Mouse (Mus musculus) activated CD4-positive, CD25-positive, alpha-beta regulatory T cell, adult 4 months (primary cell): ENCODE data around the gene Fmnl3. TPM values are rescaled to one million over a fixed set of nuclear protein-coding genes. Genes with fewer than 3 reads are reported as not detected.

Experiments
- ATAC-seq: one replicate; pipeline ENCODE4 v1.8.0; 2017
- polyA plus RNA-seq, 2 experiments: library from polyadenylated mRNA; unstranded; fragments of 100-300 nt; shearing (Covaris generic); gene quantifications; one replicate each; pipeline ENCODE4 v1.2.1; 2017

Gene Fmnl3
- polyA plus RNA-seq, 2 experiments from 2014 or later, result 6.1 to 9.0 TPM

- ATAC-seq, result peak; percentile 75
Measured at GRCm38 (mm10) chr15:99316314-99317266, 53.7 kb downstream of the Fmnl3 start.

GRCm38 (mm10) chr15:99314891-99315290, 55.4 kb downstream of the Fmnl3 start:
- no peak for ATAC-seq

GRCm38 (mm10) chr15:99310617-99311016, 59.7 kb downstream of the Fmnl3 start:
- ATAC-seq, result no peak

- ATAC-seq, result no peak
Measured at GRCm38 (mm10) chr15:99309549-99309948, 60.7 kb downstream of the Fmnl3 start.

GRCm38 (mm10) chr15:99307476-99307875, 62.8 kb downstream of the Fmnl3 start:
- no peak for ATAC-seq

GRCm38 (mm10) chr15:99296213-99296612, 74.1 kb downstream of the Fmnl3 start:
- no peak for ATAC-seq

- no peak for ATAC-seq
Measured at GRCm38 (mm10) chr15:99295484-99295981, 74.7 kb downstream of the Fmnl3 start, which contains the start of gene Fam186b. Gene Fam186b (minus strand): TSS chr15:99295888.

- peak; percentile 80 for ATAC-seq
Measured at GRCm38 (mm10) chr15:99294813-99295374, 75.4 kb downstream of the Fmnl3 start, which contains the start of gene Prpf40b. Gene Prpf40b (plus strand): TSS chr15:99295087.

GRCm38 (mm10) chr15:99294287-99294686, 76.0 kb downstream of the Fmnl3 start:
- no peak for ATAC-seq

- no peak for ATAC-seq
Measured at GRCm38 (mm10) chr15:99290586-99290985, 79.7 kb downstream of the Fmnl3 start.

- ATAC-seq, result no peak
Measured at GRCm38 (mm10) chr15:99285189-99285535, 85.1 kb downstream of the Fmnl3 start.

- ATAC-seq, result no peak
Measured at GRCm38 (mm10) chr15:99284527-99285188, 85.6 kb downstream of the Fmnl3 start.

- no peak for ATAC-seq
Measured at GRCm38 (mm10) chr15:99283456-99283855, 86.8 kb downstream of the Fmnl3 start.

GRCm38 (mm10) chr15:99278271-99278670, 92.0 kb downstream of the Fmnl3 start:
- no peak for ATAC-seq

- peak; percentile 68 for ATAC-seq
Measured at GRCm38 (mm10) chr15:99276095-99276494, 94.2 kb downstream of the Fmnl3 start.

Other genes with a start within 250 kb of the Fmnl3 start
- gene Spats2, start 244.6 kb downstream of the Fmnl3 start, polyA plus RNA-seq, result not detected
- not detected for gene Kcnh3, start 145.6 kb downstream of the Fmnl3 start, polyA plus RNA-seq
- gene Mcrs1, start 118.5 kb downstream of the Fmnl3 start, polyA plus RNA-seq, result 10 to 100 TPM; 54.8 to 55.6 TPM
- 1 to 10 TPM; 3.9 to 7.4 TPM for gene Prpf40b, start 75.4 kb downstream of the Fmnl3 start, polyA plus RNA-seq
- gene Fam186b, start 74.6 kb downstream of the Fmnl3 start, polyA plus RNA-seq, result under 1 TPM; 0.24 to 0.30 TPM
- gene Tmbim6, start 22.4 kb upstream of the Fmnl3 start, polyA plus RNA-seq, result 1,000 to 10,000 TPM in 1 of 2 experiments, 100 to 1,000 TPM in 1; 855 to 1,076 TPM
- 1 to 10 TPM in 1 of 2 experiments, under 1 TPM in 1; 0.76 to 1.2 TPM for gene Nckap5l, start 87.3 kb upstream of the Fmnl3 start, polyA plus RNA-seq
- 10 to 100 TPM; 23.3 to 23.5 TPM for gene Bcdin3d, start 104.2 kb upstream of the Fmnl3 start, polyA plus RNA-seq
- gene Faim2, start 157.7 kb upstream of the Fmnl3 start, polyA plus RNA-seq, result under 1 TPM in 1 of 2 experiments, not detected in 1; 0.07 TPM
- not detected for gene Aqp2, start 208.6 kb upstream of the Fmnl3 start, polyA plus RNA-seq
- not detected for gene Aqp5, start 220.3 kb upstream of the Fmnl3 start, polyA plus RNA-seq
- gene Aqp6, start 230.9 kb upstream of the Fmnl3 start, polyA plus RNA-seq, result not detected